Mouse (Mus musculus): Measurements from ENCODE around the gene Gm17428. TPM values are rescaled to one million over a fixed set of nuclear protein-coding genes. Genes with fewer than 3 reads are reported as not detected.
"Not testable (repeated sequence)": the region's sequence is repeated elsewhere in the genome, so short reads cannot be mapped to it uniquely, and the experiment has no call there.

Gene Gm17428
- total RNA-seq, 1 experiment from 2014 or later: not detected

- no peak for DNase-seq
Observed at GRCm38 (mm10) chr14:54989886-54990441, 13.2 kb downstream of the Gm17428 start.

GRCm38 (mm10) chr14:54992196-54992595, 15.5 kb downstream of the Gm17428 start:
- no peak for DNase-seq

- DNase-seq: no peak
Observed at GRCm38 (mm10) chr14:54993636-54994035, 16.9 kb downstream of the Gm17428 start.

GRCm38 (mm10) chr14:54994136-54994868, 17.6 kb downstream of the Gm17428 start, which contains the start of gene Myh7:
TSS of gene Myh7 (minus strand) at chr14:54994626.
- DNase-seq: no peak

GRCm38 (mm10) chr14:54994869-54995186, 18.1 kb downstream of the Gm17428 start:
- DNase-seq: no peak

- DNase-seq: no peak
Observed at GRCm38 (mm10) chr14:54995457-54996138, 18.9 kb downstream of the Gm17428 start.

- DNase-seq: no peak
Observed at GRCm38 (mm10) chr14:54996793-54997192, 20.1 kb downstream of the Gm17428 start.

- no peak for DNase-seq
Observed at GRCm38 (mm10) chr14:54997297-54997696, 20.6 kb downstream of the Gm17428 start.

- DNase-seq: no peak
Observed at GRCm38 (mm10) chr14:54998680-54999079, 21.9 kb downstream of the Gm17428 start.

GRCm38 (mm10) chr14:54999868-55000267, 23.1 kb downstream of the Gm17428 start:
- DNase-seq: not testable (repeated sequence)

GRCm38 (mm10) chr14:55000814-55001213, 24.1 kb downstream of the Gm17428 start:
- no peak for DNase-seq

GRCm38 (mm10) chr14:55001446-55001845, 24.7 kb downstream of the Gm17428 start:
- no peak for DNase-seq

GRCm38 (mm10) chr14:55001938-55002686, 25.4 kb downstream of the Gm17428 start:
- DNase-seq: no peak

GRCm38 (mm10) chr14:55002687-55003120, 26.0 kb downstream of the Gm17428 start:
- no peak for DNase-seq

GRCm38 (mm10) chr14:55003878-55004855, 27.4 kb downstream of the Gm17428 start:
- DNase-seq: no peak

GRCm38 (mm10) chr14:55005506-55005905, 28.8 kb downstream of the Gm17428 start:
- no peak for DNase-seq

GRCm38 (mm10) chr14:55005967-55006366, 29.2 kb downstream of the Gm17428 start:
- no peak for DNase-seq

GRCm38 (mm10) chr14:55006541-55006940, 29.8 kb downstream of the Gm17428 start:
- no peak for DNase-seq

GRCm38 (mm10) chr14:55007120-55007908, 30.6 kb downstream of the Gm17428 start:
- DNase-seq: no peak

- DNase-seq: no peak
Observed at GRCm38 (mm10) chr14:55008417-55008816, 31.7 kb downstream of the Gm17428 start.

GRCm38 (mm10) chr14:55011116-55011515, 34.4 kb downstream of the Gm17428 start:
- no peak for DNase-seq

All from adrenal gland, postnatal 25 days (tissue).